Mouse (Mus musculus): ENCODE measurements around the gene Baiap2l1. TPM values are rescaled to one million over a fixed set of nuclear protein-coding genes. Genes with fewer than 3 reads are reported as not detected.
"Not testable (repeated sequence)": the region's sequence is repeated elsewhere in the genome, so short reads cannot be mapped to it uniquely, and the experiment has no call there.

Gene Baiap2l1
- total RNA-seq, 2 experiments from 2014 or later = 0.40 to 0.96 TPM

DNA sequence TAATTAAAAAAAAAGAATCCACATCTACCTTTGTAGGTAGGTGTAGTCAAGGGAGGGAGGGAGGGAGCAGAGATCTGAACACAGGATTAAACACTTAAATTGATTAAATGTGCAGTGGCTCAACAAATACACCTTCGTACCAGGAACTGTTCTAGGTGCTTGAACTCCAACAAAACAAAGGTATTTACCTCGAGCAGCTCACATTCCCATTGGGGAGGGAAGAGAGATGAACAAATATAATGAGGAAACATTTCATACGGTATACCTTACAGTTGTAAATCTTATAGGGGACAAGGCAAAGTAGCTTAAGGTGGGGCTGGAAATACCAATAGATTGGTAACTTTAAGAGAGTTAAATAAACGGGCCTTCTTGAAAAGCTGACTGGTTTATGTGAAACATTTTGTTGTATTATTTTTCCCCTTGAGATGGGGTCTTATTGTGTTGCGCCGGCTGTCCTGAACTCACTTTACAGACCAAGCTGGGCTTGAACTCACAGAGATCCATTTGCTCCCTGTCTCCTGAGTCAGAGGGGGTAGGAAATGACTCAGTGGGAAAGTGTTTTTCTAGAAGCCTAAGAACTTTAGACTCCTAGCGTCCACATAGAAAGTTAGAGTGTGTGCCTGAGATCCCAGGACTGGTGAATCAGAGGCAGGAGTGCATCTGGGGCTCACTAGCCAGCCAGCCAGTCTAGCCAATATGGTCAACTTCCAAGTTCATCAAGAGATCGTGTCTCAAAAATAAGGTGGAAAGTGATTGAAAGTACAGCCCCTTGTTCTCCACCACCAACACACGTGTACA, 5.5 kb downstream of the Baiap2l1 start:
- DNase-seq (ENCODE audit: low spot score in 2 of 2) = no peak

DNA sequence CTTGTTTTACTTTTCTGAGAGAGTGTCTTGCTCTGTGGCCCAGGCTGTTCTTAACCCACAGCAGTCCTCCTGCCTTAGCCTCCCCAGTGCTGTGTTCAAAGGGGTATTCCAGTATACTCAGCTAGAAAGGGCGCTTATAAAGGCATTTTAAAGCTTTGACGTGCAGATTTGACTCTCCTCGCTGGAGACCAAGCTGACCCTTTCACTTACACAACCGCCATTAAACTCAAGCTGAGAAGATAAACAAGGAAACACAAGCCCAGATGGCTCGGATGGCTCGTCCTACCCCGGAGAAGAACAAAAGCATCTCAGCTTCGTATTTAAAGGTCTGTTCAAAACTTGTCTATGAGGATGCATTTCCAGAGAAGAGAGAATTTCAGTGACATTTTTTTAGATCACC, 6.7 kb downstream of the Baiap2l1 start:
- DNase-seq (ENCODE audit: low spot score in 2 of 2) = no peak

DNA sequence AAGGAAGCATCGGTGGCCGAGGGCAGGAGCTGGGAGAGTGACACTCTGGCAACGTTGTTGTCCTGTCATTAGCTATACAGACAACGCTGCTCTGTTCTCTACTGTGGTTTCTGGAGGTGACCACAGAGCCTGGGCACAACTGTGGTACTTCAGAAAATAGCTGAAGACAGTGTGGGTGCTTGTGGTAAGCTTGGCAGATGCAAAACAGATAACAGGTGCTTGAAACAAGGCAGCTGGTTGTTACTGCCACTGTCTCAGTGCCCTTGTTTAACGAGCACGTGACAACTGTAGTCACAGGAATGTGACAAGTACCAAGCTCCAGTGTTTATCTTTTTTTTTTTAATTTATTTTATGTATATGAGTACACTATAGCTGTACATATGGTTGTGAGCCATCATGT, 13.3 kb downstream of the Baiap2l1 start:
- no peak for DNase-seq (ENCODE audit: low spot score in 2 of 2)

DNA sequence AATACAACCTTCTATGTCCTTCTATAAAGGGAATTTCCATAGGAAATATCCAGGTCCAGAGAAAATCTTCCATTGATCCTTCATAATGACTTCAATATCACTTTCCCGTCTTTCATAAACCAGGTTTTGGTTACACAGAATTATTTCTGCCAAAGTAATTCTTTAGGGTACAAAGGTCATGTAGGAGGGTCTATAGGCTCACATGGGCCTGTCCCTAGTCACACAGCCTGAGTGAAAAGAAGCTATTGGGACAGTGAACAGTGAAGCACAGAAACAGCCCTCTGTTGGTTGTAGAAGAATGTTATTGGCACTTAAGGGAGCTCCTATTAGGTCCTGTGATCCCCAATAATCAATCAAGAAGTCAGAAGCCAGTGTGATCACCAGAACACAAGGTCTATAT, 16.8 kb downstream of the Baiap2l1 start:
- DNase-seq (ENCODE audit: low spot score in 2 of 2) = no peak

DNA sequence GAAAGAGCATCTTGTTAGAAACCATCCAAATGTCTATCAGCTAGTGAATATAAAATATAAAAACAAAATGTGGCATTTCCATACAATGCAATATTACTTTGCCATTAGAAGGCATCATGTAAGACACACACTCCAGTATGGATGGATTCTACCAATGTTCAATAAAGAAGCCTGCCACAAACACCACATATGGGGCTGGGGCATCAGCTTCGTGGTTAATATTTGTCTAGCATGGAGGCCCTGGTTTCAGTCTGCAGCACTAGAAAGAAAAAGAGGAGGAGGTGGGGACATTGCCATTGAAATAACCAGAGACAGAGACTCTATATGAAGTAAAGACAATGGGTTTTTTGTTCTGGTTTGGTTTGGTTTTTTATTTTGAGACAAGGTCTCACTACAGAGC, 19.1 kb downstream of the Baiap2l1 start:
- DNase-seq (ENCODE audit: low spot score in 2 of 2) = no peak

DNA sequence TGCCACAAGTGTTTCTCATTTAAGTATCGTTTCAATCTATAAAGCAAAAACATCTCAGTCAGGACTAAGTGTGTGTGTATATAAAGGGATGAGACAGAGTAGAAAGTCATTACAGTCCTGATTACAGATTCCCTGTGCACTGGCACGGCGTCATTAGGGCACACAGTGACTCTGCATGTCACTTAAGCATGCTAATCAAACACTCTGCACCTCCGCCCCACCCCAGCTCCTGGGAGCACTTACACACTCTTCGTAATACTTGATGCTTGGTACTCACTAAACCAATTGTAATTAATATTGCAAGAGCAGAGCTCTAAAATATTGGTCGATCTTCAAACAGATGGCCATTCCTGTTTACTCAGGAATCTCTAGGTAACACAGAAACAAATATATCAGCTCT, 22.6 kb downstream of the Baiap2l1 start:
- not testable (repeated sequence) for DNase-seq (ENCODE audit: low spot score in 2 of 2)

DNA sequence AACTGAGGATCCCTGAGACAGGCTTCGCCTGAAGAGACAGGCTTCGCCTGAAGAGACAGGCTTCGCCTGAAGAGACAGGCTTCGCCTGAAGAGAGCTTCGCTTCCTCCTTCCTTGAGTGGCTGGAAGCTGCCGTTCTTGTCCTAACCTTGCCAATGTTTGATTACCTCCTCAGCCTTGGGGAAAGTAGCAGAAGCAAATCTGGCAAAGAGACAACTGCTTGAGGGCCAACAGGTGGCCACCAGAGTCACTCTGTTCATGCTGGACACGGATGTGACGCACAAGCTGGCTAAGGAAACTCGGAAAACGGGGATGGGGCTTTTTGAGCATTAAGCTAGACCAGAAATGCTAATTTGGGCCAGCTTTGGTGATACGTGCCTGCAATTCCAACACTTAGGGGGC, 23.9 kb downstream of the Baiap2l1 start:
- no peak for DNase-seq (ENCODE audit: low spot score in 2 of 2)

DNA sequence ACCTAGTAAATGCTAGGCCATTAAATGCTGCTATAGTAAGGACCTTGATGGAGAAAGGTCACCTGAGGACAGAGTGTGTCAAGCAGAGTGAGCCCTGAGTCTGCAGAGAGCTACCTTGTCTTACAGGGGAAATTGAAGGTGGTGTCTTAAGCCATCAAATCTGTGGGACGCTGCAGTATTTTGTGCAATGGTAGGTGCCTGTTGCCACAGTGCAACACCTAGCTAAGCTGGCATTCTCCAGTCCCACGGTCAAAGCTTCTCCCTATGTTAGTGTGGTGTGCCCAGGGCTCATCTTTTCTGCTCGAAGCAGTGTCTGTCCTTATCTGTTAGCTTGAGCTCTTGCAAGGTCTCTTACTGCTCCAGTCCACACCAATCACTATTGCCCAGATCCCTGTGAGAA, 35.2 kb downstream of the Baiap2l1 start:
- DNase-seq (ENCODE audit: low spot score in 2 of 2) = no peak

DNA sequence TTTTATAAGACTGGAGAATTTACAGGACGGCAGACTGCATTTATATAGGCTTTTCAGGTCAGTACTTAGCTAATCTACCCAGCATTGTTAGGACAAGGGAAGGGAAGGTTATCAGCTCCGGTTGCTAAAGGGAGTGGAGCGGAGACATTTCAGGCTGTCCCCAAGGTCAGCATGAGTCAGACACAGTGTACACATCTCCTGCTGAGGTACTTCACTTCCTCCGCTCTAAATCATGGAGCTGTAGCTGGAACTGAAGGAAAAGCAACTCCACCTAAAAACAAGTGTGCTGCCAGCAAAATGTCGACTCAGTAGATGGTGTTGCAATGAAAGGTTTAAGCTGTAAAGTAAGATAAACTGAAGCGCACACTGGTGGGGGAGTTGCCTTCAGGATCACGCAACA, 36.2 kb downstream of the Baiap2l1 start:
- DNase-seq (ENCODE audit: low spot score in 2 of 2) = no peak

DNA sequence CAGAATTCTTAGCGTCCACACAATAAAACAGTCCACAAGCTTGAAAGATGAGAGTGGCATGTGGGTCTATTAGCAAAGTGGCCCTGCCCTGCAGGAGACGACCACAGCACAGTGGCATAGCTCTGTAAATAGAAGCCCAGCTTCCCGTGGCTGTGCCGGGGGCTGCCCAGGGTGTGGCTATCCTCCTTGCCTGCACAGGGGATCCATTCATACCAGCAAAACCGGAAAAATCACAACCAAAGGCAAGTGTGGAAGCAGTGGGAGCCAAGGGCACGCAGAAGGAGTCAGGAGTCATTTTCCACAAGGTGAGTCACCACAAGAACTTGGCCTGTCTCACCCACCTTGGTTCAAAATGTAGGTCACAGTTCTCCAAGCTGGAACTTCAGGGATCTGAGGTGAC, 39.6 kb downstream of the Baiap2l1 start:
- no peak for DNase-seq (ENCODE audit: low spot score in 2 of 2)

DNA sequence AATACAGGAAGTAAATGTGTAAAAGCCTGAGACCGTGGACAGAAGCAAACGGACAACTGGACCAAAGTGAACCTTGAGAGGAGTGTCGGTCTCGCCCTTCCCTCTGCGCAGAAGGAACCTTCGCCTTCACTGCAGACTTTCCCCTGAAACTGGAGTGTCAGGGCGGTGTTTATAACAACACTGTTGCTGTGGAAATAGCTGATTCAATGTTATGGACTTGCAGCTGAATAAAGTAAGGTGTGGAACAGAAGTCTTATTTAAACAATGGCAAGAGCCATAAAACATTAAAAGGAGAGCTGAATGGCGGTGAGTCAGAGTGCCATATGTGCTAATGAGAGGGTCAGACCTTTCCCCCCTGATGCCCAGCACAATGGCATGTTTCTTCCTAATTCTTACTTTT, 40.5 kb downstream of the Baiap2l1 start:
- DNase-seq (ENCODE audit: low spot score in 2 of 2) = no peak

DNA sequence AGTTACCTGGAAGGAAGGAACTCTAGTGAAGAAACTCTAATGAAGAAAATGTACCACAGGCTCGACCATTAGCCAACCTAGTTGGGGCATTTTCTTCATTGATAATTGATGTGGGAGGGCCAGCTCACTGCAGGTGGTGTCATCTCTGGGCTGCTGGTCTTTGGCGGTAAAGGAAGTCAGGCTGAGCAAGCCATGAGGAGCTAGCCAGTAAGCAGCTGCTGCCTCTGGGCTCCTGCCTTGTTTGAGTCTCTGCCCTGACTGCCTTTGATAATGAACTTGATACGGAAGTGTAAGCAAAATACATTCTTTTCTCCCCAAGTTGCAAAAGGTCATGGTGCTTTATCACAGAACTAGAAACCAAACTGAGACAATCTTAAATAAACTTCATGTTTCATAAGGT, 41.5 kb downstream of the Baiap2l1 start:
- no peak for DNase-seq (ENCODE audit: low spot score in 2 of 2)

DNA sequence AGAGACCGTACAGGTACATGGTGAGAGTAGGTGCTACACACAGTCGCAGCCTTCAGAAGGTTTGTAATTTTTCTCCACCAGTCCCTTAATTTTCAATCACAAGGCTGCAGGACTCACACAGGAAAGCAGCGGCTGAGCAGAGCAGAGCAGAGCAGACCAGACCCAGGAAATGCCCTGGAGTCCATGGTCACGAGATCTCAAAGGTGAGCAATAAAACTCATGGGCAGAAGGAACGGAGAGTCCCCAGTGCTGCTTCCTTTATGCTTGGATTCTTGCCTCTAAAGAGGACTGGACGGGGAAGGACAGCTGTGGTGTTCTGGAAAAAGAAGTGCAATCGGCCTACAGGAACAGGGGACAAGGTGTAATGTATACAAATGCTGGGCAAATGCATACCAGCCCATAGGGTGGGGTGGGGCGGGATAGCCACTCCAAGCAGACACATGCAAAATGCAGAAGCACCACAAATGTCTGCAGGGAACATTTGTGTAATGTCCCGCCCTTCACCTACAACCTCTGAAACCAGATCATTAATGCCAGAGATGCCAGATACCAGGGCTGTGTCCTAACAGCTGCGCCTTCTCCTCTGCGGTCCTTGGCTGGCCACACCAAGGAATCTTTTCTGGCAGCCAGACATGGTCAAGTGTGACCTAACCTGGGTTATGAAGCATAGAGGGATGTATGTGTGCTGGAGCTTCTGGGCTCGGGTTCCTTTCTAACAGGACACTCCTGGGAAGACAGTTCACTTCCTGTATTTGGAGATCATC, 43.0 kb downstream of the Baiap2l1 start:
- DNase-seq (ENCODE audit: low spot score in 2 of 2) = no peak

DNA sequence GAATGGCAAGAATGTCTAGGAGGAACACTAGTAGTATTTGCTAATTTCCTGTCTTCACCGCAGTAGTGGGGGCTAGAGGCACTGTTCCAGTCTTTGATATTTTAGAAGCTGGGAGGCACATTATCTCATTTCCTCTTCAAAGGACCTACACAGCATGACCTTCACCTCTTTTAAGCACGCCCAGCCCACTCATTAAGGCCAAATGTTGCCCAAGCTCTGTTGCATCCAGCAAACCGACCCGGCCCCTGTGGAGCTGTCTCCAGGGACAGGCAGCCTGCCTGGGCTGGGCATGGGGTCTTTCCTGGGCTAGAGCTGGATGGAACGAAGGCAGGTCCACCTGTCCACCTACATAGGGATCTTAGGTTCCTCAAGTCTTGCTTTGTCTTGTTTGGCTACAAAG, 44.6 kb downstream of the Baiap2l1 start:
- no peak for DNase-seq (ENCODE audit: low spot score in 2 of 2)

DNA sequence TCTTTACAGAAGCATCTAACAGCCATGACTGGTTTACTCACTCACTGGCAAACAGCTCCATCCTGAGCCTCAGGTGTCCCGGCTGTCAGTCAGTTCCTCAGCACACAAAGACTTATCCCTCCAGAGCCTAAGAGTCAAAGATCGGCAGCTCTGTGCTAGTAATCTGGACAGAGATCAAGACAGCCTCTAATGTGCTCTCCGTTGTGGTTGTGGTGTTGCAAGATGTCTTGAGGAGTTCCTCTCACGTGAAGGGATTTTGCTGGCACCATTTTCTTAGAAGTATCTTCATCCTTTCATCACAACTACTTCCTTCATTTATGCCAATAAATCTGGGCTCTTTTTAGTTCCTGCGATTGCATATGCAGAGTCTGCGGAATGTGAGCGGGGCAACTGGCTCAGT, 45.7 kb downstream of the Baiap2l1 start:
- no peak for DNase-seq (ENCODE audit: low spot score in 2 of 2)

DNA sequence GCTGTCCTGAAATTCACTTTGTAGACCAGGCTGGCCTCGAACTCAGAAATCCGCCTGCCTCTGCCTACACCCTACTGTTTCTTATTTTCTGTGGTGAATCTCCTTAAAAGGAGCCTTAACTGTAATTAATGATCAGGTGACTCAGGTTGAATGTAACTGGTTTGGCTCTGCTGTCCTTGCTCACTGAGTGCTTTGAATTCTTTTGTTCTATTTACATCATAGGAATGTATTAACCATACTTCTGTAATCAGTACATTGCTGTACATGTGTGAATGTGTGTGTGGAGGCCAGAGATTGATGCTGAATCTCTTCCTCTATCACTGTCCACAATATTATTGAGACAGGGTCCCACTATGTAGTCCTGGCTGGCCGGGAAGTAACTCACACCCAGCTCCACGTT, 49.0 kb downstream of the Baiap2l1 start:
- no peak for DNase-seq (ENCODE audit: low spot score in 2 of 2)

DNA sequence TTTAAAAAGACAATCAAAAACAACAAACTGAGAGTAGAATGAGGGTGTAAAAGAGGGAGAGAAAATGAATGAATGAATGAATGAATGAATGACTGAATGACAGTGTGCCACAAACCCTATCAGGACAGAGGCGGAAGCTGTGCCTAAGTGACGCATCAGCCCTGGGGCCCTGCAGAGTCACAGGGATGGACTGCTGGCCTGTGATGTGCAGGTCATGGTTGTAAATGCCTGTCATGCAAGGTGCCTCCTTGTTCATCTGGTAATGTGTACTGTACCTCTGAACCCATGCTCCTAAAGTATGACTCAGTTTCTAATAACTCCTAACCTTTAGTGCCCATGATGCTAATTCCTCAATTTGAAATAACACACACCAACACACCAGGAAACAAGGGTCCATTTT, 54.8 kb downstream of the Baiap2l1 start:
- DNase-seq (ENCODE audit: low spot score in 2 of 2) = no peak

DNA sequence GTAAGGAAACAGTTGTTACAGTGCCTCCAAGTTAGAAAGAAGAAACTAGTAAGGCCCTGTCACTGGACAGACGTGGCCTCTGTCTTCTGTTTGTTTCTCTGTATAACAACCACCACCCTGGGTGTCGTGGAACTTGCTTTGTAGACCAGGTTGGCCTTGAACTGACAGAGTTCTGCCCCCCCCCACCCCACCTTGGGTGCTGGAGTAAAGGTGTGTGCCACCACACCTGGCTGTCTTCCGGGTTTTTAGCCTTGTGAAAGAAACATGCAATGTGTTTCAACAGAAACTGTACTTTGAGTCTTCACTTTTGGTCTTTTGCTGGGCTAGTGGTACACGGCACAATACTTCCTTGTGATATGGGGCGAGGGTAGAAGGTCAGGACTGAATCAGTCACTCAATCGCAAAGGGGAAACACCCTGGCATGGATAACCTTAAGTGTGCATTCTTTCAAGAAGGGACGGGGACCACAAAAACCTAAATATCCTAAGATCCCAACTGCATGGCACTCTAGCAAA, 61.8 kb downstream of the Baiap2l1 start:
- no peak for DNase-seq (ENCODE audit: low spot score in 2 of 2)

DNA sequence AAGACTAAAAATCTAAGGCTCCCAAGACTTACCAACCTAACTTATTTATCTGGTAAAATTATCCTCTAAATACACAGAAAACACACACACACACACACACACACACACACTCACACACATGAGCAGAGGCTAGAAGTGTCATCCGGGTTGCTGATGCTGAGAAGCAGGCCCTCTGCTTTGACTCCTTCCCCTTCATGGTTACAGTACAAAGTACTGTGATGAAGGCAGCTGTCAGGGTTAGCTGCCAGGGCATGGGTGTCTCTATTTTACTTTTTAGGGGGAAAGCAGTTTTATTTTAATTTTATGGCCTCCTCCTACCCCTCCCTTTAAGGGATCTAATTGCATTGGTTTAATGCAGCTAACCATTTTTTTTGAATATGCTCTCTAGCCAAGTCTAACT, 62.6 kb downstream of the Baiap2l1 start:
- no peak for DNase-seq (ENCODE audit: low spot score in 2 of 2)

DNA sequence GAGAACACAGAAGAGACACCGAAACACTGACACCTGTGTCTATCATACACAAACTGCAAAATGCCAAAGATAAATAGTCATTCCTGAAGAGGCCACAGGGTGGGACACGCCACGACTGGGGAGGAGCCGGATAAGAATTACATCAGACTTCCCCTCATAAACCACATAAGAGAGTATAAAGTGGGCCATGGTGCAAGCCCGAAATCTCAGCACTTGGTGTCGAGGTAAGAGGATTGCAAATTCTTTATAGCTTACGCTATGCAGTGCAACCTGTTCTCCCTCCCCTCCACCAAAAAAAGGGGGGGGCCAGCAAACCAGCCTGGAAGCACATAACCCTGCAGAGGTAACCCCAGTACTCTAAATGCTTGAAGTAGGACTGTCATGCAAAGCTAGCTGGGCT, 63.0 kb downstream of the Baiap2l1 start:
- DNase-seq (ENCODE audit: low spot score in 2 of 2) = no peak

DNA sequence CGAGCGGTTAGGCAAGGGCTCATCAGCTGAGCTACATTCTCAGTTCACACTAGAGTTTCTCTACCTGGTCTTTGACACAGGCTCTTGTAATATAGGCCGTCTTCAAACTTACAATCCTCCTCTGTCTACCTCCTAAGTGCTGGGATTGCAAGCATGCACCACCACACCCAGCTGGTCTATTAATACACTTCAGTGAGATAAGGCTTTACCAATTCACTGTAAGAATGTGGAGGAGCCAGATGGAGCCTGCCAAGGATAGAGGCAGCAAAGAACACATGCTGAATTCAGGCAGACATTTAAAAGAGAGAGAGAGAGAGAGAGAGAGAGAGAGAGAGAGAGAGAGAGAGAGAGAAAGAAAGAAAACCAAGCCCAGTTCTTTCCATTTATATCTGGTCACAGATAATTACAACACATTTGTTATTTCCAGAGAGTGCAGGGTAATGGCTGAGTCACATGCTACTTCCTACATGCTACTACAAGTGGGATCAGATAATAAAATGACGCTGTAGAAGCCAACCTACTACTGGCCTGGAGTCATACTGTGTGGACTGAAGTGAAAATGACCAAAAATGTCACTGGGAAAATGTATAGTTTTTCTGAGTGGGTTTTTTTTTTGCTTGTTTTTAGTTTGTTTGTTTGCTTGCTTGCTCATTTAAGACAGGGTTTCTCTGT, 68.0 kb downstream of the Baiap2l1 start:
- no peak for DNase-seq (ENCODE audit: low spot score in 2 of 2)

DNA sequence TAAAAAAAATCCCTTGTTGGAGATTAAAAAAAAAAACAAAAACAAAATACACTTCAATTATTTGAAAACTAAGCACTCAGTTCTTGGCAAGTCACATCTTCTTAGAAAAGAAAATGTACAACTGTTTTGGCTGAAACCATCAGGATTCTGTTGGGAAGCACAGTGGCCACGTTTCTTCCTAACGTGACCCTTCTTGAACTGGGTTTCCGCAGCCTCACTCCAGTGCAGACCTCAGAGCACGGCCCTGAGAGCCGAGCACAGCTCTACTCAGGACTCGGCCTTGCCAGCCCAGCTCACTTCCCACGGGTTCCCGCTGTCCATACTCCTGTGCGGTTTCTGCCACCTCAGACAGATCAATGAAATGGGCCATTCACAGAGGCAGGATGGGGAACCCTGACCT, 69.5 kb downstream of the Baiap2l1 start:
- no peak for DNase-seq (ENCODE audit: low spot score in 2 of 2)

Measured in layer of hippocampus, postnatal 10 days (tissue).